Mouse (Mus musculus): ENCODE results near the gene Faf1. TPM values are rescaled to one million over a fixed set of nuclear protein-coding genes. Genes with fewer than 3 reads are reported as not detected.

Faf1 gene
- 2.0 TPM for polyA plus RNA-seq (2017; shearing (Covaris generic))

GRCm38 (mm10) chr4:109676218-109677215 lies at the start of gene Faf1:
TSS of gene Faf1 (plus strand) at chr4:109676588.

GRCm38 (mm10) chr4:109666461-109667269 lies 9.7 kb upstream of the Faf1 start, which contains the start of gene Cdkn2c:
TSS of gene Cdkn2c (minus strand) at chr4:109667189.

GRCm38 (mm10) chr4:109977148-109978067 lies 301.0 kb downstream of the Faf1 start, which contains the start of gene Dmrta2:
TSS of gene Dmrta2 (plus strand) at chr4:109978053.

Other genes with a start within 250 kb of the Faf1 start
- 2.4 TPM for gene Rnf11, start 191.9 kb upstream of the Faf1 start, polyA plus RNA-seq (2017; shearing (Covaris generic))
- gene 4930522H14Rik, start 145.3 kb upstream of the Faf1 start, polyA plus RNA-seq (2017; shearing (Covaris generic)), result not detected
- gene Cdkn2c, start 9.4 kb upstream of the Faf1 start, polyA plus RNA-seq (2017; shearing (Covaris generic)), result 17.1 TPM

Data from CD4-positive, CD25-positive, alpha-beta regulatory T cell, adult 9 weeks (primary cell).